Mouse (Mus musculus) brain, embryonic 14.5 days (tissue): ENCODE measurements around the gene Tuba1a.

Experiments used
- CTCF ChIP-seq: fragments of 200-500 bp; IDR thresholded peaks from 2 replicates; pipeline ENCODE4 v1.5.1; 2012; ENCODE audit warnings: inconsistent platforms, mild to moderate bottlenecking, moderate library complexity, borderline replicate concordance; ENCODE audit not compliant: insufficient read depth, insufficient read length; ENCODE audit errors: extremely low read depth
- POLR2A ChIP-seq: fragments of 200-500 bp; IDR thresholded peaks from 2 replicates; pipeline ENCODE4 v1.6.1; 2012; ENCODE audit warnings: mild to moderate bottlenecking, inconsistent platforms, borderline replicate concordance; ENCODE audit not compliant: poor library complexity, insufficient read depth, insufficient read length, severe bottlenecking; ENCODE audit errors: extremely low read depth

GRCm38 (mm10) chr15:98991540-98992050 lies 38.1 kb upstream of the Tuba1a start:
- no peak for TF ChIP-seq POLR2A
- TF ChIP-seq CTCF: no peak
